Mouse (Mus musculus) kidney, postnatal 0 days (tissue): ENCODE measurements around the gene Gm5426. TPM values are rescaled to one million over a fixed set of nuclear protein-coding genes. Genes with fewer than 3 reads are reported as not detected.

Source experiments
- ATAC-seq: fragments of 200-750 bp; cut with Nextera tagmentation; replicated peaks from 2 replicates; pipeline ENCODE4 v1.8.0; 2017; ENCODE audit warnings: low read depth, moderate number of reproducible peaks, moderate TSS enrichment, moderate library complexity; ENCODE audit not compliant: low FRiP score
- DNase-seq: peaks from one replicate; pipeline ENCODE4 v3.0.0-alpha.2; 2016; ENCODE audit warnings: low spot score
- H3K27ac ChIP-seq: fragments of 300-500 bp; sonication (generic); 2 replicates; pipeline ENCODE4 v1.5.1; 2014; ENCODE audit warnings: mild to moderate bottlenecking
- H3K27me3 ChIP-seq: fragments of 300-500 bp; sonication (generic); 2 replicates; pipeline ENCODE4 v1.6.1; 2014; ENCODE audit warnings: low read length, mixed read lengths; ENCODE audit not compliant: insufficient read depth
- H3K36me3 ChIP-seq: fragments of 300-500 bp; sonication (generic); 2 replicates; pipeline ENCODE4 v1.6.1; 2014; ENCODE audit warnings: low read length, mixed read lengths; ENCODE audit not compliant: insufficient read depth
- H3K4me1 ChIP-seq: fragments of 300-500 bp; sonication (generic); replicated peaks from 2 replicates; pipeline ENCODE4 v1.6.1; 2014; ENCODE audit warnings: antibody characterized with exemption, low read length, mixed read lengths; ENCODE audit not compliant: insufficient read depth
- H3K4me2 ChIP-seq: fragments of 300-500 bp; sonication (generic); 2 replicates; pipeline ENCODE4 v1.6.1; 2014; ENCODE audit warnings: mild to moderate bottlenecking, low read length, moderate library complexity, mixed read lengths
- H3K4me3 ChIP-seq: fragments of 300-500 bp; sonication (generic); replicated peaks from 2 replicates; pipeline ENCODE4 v1.5.1; 2014; ENCODE audit warnings: low read depth, low read length
- H3K9ac ChIP-seq: fragments of 300-500 bp; sonication (generic); 2 replicates; pipeline ENCODE4 v1.6.1; 2014; ENCODE audit warnings: low read depth, low read length
- H3K9me3 ChIP-seq: fragments of 300-500 bp; sonication (generic); replicated peaks from 2 replicates; pipeline ENCODE4 v1.6.1; 2016; ENCODE audit warnings: low read length, inconsistent platforms, mixed read lengths
- CTCF ChIP-seq: IDR thresholded peaks from 2 replicates; pipeline ENCODE4 v1.5.1; 2016; ENCODE audit warnings: antibody characterized with exemption, low read depth, mild to moderate bottlenecking, moderate library complexity
- WGBS: fragments of 180-500 bp; shearing (Covaris S2); extraction: QIAGEN DNeasy Blood & Tissue Kit; methylation state at CpG from one replicate; pipeline ENCODE4 v1.1.7; 2014; 5-methylcytosine and 5-hydroxymethylcytosine counted together
- polyA plus RNA-seq: library from polyadenylated mRNA; unstranded; fragments of >200 nt; fragmentation: Nextera tagmentation; extraction: Ambion mirVana; gene quantifications from 2 replicates; pipeline ENCODE4 v1.2.1, GENCODE M21; 2015

Gm5426 gene
- polyA plus RNA-seq, 1 experiment from 2014 or later, result not detected

GRCm38 (mm10) chr10:96150401-96151116, 14.2 kb downstream of the Gm5426 start:
- ATAC-seq, result no peak
- no peak overlapping the region for H3K4me2 ChIP-seq
- H3K4me1 ChIP-seq, result peaks cover 13% of the 10 kb centered on the region; the same call in 1 of the 2 replicates
- no peak for TF ChIP-seq CTCF
- no peaks in the 10 kb centered on the region for H3K36me3 ChIP-seq
- H3K9me3 ChIP-seq, result no peaks in the 10 kb centered on the region
- no peak overlapping the region for H3K4me3 ChIP-seq
- WGBS, result 71% methylated on average over 12 of the region's 12 CpGs
- H3K27me3 ChIP-seq, result no peaks in the 10 kb centered on the region
- no peak overlapping the region for H3K27ac ChIP-seq
- DNase-seq, result peak; percentile 61
- no peak overlapping the region for H3K9ac ChIP-seq

DNA sequence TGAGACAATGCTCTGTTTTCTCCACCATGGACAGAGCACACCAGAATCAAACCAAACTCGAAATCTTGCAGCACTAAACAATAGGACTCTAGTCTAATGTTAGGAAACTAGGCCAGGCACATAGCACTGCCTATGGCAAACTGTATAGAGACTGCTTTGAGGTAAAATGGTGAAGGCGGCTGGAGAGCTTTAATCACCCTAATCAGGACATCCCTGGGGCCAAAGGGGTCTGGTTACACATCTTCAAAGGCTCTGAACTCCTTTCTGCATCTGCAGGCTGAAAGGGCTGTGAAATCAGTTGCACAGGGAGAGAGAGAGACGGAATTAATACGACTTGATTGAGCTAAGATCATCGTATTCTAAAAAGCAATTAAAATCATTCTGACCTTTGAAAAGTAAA, 16.9 kb downstream of the Gm5426 start:
- Histone ChIP-seq H3K27ac (no peak overlapping the region), H3K4me2 (no peak overlapping the region), H3K27me3 (no peaks in the 10 kb centered on the region), H3K36me3 (no peaks in the 10 kb centered on the region), H3K4me1 (peaks cover 8% of the 10 kb centered on the region; the same call in 1 of the 2 replicates), H3K4me3 (no peak overlapping the region), H3K9me3 (no peaks in the 10 kb centered on the region), H3K9ac (no peak overlapping the region)
- WGBS, result 21% methylated on average over 5 of the region's 5 CpGs
- TF ChIP-seq CTCF, result no peak
- DNase-seq, result no peak
- ATAC-seq, result no peak

- Histone ChIP-seq H3K9me3 (no peaks in the 10 kb centered on the region), H3K27ac (no peak overlapping the region), H3K9ac (no peak overlapping the region), H3K36me3 (no peaks in the 10 kb centered on the region), H3K27me3 (no peaks in the 10 kb centered on the region), H3K4me2 (no peak overlapping the region), H3K4me3 (no peak overlapping the region), H3K4me1 (no peaks in the 10 kb centered on the region)
- DNase-seq, result peak; percentile 21
- no peak for ATAC-seq
- TF ChIP-seq CTCF, result no peak
- WGBS, result 72% methylated on average over 7 of the region's 7 CpGs
Observed at GRCm38 (mm10) chr10:96162975-96163706, 26.7 kb downstream of the Gm5426 start.

- no peak for DNase-seq
- Histone ChIP-seq H3K27ac (no peak overlapping the region), H3K9ac (no peak overlapping the region), H3K4me2 (no peak overlapping the region), H3K4me3 (no peak overlapping the region), H3K36me3 (no peaks in the 10 kb centered on the region), H3K4me1 (no peaks in the 10 kb centered on the region), H3K9me3 (no peaks in the 10 kb centered on the region), H3K27me3 (no peaks in the 10 kb centered on the region)
- WGBS, result 90% methylated on average over 4 of the region's 4 CpGs
- TF ChIP-seq CTCF, result no peak
- no peak for ATAC-seq
Observed at GRCm38 (mm10) chr10:96163791-96164190, 27.4 kb downstream of the Gm5426 start.

DNA sequence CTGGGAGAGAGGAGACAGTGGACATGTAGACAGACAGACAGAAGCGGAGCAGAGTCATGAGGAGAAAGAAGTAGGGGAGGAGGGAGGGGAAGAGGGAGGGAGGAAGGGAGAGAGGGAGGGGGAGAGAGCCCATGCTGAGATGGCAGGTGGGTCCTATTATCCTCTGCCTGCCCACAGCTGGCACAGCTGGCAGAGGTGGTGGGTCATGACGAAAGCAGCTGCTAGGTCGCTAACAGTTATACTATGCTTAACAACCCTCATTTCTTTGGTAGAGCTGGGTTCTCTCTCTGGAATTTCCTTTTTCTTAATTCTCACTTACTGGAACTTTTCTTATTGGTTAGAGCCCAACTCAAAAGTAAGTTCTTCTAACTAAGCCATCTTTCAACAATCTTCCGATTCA, 28.9 kb downstream of the Gm5426 start:
- WGBS, result 85% methylated on average over 4 of the region's 4 CpGs
- no peaks in the 10 kb centered on the region for H3K4me1 ChIP-seq
- H3K9me3 ChIP-seq, result no peaks in the 10 kb centered on the region
- DNase-seq, result no peak
- no peak overlapping the region for H3K9ac ChIP-seq
- no peaks in the 10 kb centered on the region for H3K27me3 ChIP-seq
- H3K27ac ChIP-seq, result no peak overlapping the region
- H3K4me3 ChIP-seq, result no peak overlapping the region
- TF ChIP-seq CTCF, result no peak
- no peaks in the 10 kb centered on the region for H3K36me3 ChIP-seq
- H3K4me2 ChIP-seq, result no peak overlapping the region
- ATAC-seq, result no peak

DNA sequence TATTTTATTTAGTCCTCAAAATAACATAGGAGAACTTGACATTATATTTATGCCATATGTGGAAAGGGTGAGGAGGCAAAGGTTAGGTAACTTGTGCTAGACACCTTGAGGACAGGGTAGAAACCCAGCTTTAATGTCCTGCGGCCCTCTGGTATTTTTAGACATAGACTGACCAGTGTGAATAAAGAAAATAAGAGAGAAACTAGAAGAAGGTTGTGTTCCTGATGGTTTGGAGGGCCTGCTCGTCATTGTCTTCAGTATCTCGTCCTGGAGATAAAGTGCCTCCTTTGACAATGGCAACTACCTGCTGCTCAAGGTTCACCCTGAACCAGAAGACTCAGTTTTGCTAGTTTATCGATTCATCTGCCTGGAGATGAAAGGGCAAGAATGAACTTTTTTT, 32.6 kb downstream of the Gm5426 start:
- TF ChIP-seq CTCF, result no peak
- no peak overlapping the region for H3K4me3 ChIP-seq
- no peak for ATAC-seq
- H3K4me2 ChIP-seq, result no peak overlapping the region
- no peaks in the 10 kb centered on the region for H3K27me3 ChIP-seq
- no peaks in the 10 kb centered on the region for H3K4me1 ChIP-seq
- DNase-seq, result no peak
- no peaks in the 10 kb centered on the region for H3K9me3 ChIP-seq
- WGBS, result 90% methylated on average over 4 of the region's 4 CpGs
- H3K36me3 ChIP-seq, result no peaks in the 10 kb centered on the region
- H3K27ac ChIP-seq, result no peak overlapping the region
- H3K9ac ChIP-seq, result no peak overlapping the region
